Mouse (Mus musculus): Measurements from ENCODE around the gene Fkbp5.
A peak's percentile ranks its signal among the peaks of the same experiment; 100 is the strongest.

Gene Fkbp5

GRCm38 (mm10) chr17:28521071-28521726, 3.9 kb upstream of the Fkbp5 start:
- peaks cover 20% of the 10 kb centered on the region for H3K27me3 ChIP-seq (ENCODE audit: insufficient read depth, low read length)
- peaks cover 13% of the 10 kb centered on the region for H3K36me3 ChIP-seq (ENCODE audit: insufficient read depth, low read length)
- peaks cover 58% of the 10 kb centered on the region for H3K4me1 ChIP-seq (replicated peaks; ENCODE audit: low read depth, low read length)
- no peak overlapping the region for H3K4me3 ChIP-seq (replicated peaks; ENCODE audit: low read length)
- H3K9me3 ChIP-seq (ENCODE audit: low read length), result peaks cover 6% of the 10 kb centered on the region
- TF ChIP-seq POU5F1 (IDR thresholded peaks at IDR 0.05; ENCODE audit: borderline replicate concordance, low read length) (no peak), CTCF (conservative IDR thresholded peaks at IDR 0.05; ENCODE audit: low read length) (no peak), NANOG (IDR thresholded peaks at IDR 0.05; ENCODE audit: borderline replicate concordance, low read length) (no peak)

- Histone ChIP-seq H3K36me3 (ENCODE audit: insufficient read depth, low read length) (peaks cover 11% of the 10 kb centered on the region), H3K9me3 (ENCODE audit: low read length) (peaks cover 6% of the 10 kb centered on the region), H3K27me3 (ENCODE audit: insufficient read depth, low read length) (peaks cover 24% of the 10 kb centered on the region), H3K4me3 (replicated peaks; ENCODE audit: low read length) (no peak overlapping the region), H3K4me1 (replicated peaks; ENCODE audit: low read depth, low read length) (peaks cover 62% of the 10 kb centered on the region)
- TF ChIP-seq CTCF (conservative IDR thresholded peaks at IDR 0.05; ENCODE audit: low read length), result no peak
- no peak for TF ChIP-seq POU5F1 (IDR thresholded peaks at IDR 0.05; ENCODE audit: borderline replicate concordance, low read length)
- TF ChIP-seq NANOG (IDR thresholded peaks at IDR 0.05; ENCODE audit: borderline replicate concordance, low read length), result no peak
Measured at GRCm38 (mm10) chr17:28520561-28520960, 3.2 kb upstream of the Fkbp5 start.

GRCm38 (mm10) chr17:28519827-28520226, 2.5 kb upstream of the Fkbp5 start:
- Histone ChIP-seq H3K4me1 (replicated peaks; ENCODE audit: low read depth, low read length) (peaks cover 61% of the 10 kb centered on the region), H3K27me3 (ENCODE audit: insufficient read depth, low read length) (peaks cover 26% of the 10 kb centered on the region), H3K36me3 (ENCODE audit: insufficient read depth, low read length) (peaks cover 7% of the 10 kb centered on the region), H3K9me3 (ENCODE audit: low read length) (peaks cover 6% of the 10 kb centered on the region), H3K4me3 (replicated peaks; ENCODE audit: low read length) (no peak overlapping the region)
- TF ChIP-seq CTCF (conservative IDR thresholded peaks at IDR 0.05; ENCODE audit: low read length) (peak; percentile 42), NANOG (IDR thresholded peaks at IDR 0.05; ENCODE audit: borderline replicate concordance, low read length) (no peak)

GRCm38 (mm10) chr17:28518615-28519071, 1.3 kb upstream of the Fkbp5 start:
- H3K36me3 ChIP-seq (ENCODE audit: insufficient read depth, low read length), result no peaks in the 10 kb centered on the region
- H3K27me3 ChIP-seq (ENCODE audit: insufficient read depth, low read length), result peaks cover 31% of the 10 kb centered on the region
- TF ChIP-seq POU5F1 (IDR thresholded peaks at IDR 0.05; ENCODE audit: borderline replicate concordance, low read length) (no peak), NANOG (IDR thresholded peaks at IDR 0.05; ENCODE audit: borderline replicate concordance, low read length) (no peak), CTCF (conservative IDR thresholded peaks at IDR 0.05; ENCODE audit: low read length) (no peak)
- H3K4me3 ChIP-seq (replicated peaks; ENCODE audit: low read length), result peak overlapping the region; percentile 82
- peaks cover 61% of the 10 kb centered on the region for H3K4me1 ChIP-seq (replicated peaks; ENCODE audit: low read depth, low read length)
- peaks cover 6% of the 10 kb centered on the region for H3K9me3 ChIP-seq (ENCODE audit: low read length)

GRCm38 (mm10) chr17:28517956-28518614, 758 bp upstream of the Fkbp5 start:
- Histone ChIP-seq H3K27me3 (ENCODE audit: insufficient read depth, low read length) (peaks cover 31% of the 10 kb centered on the region), H3K9me3 (ENCODE audit: low read length) (peaks cover 6% of the 10 kb centered on the region), H3K4me3 (replicated peaks; ENCODE audit: low read length) (peak overlapping the region; percentile 82), H3K36me3 (ENCODE audit: insufficient read depth, low read length) (no peaks in the 10 kb centered on the region), H3K4me1 (replicated peaks; ENCODE audit: low read depth, low read length) (peaks cover 63% of the 10 kb centered on the region)
- TF ChIP-seq POU5F1 (IDR thresholded peaks at IDR 0.05; ENCODE audit: borderline replicate concordance, low read length) (no peak), CTCF (conservative IDR thresholded peaks at IDR 0.05; ENCODE audit: low read length) (no peak), NANOG (IDR thresholded peaks at IDR 0.05; ENCODE audit: borderline replicate concordance, low read length) (no peak)

- Histone ChIP-seq H3K9me3 (ENCODE audit: low read length) (peaks cover 6% of the 10 kb centered on the region), H3K4me3 (replicated peaks; ENCODE audit: low read length) (no peak overlapping the region), H3K36me3 (ENCODE audit: insufficient read depth, low read length) (0 out of 2 replicates have a peak, but pooled peaks cover 3% of the 10 kb centered on the region), H3K27me3 (ENCODE audit: insufficient read depth, low read length) (peaks cover 36% of the 10 kb centered on the region), H3K4me1 (replicated peaks; ENCODE audit: low read depth, low read length) (peaks cover 69% of the 10 kb centered on the region)
- TF ChIP-seq NANOG (IDR thresholded peaks at IDR 0.05; ENCODE audit: borderline replicate concordance, low read length) (no peak), CTCF (conservative IDR thresholded peaks at IDR 0.05; ENCODE audit: low read length) (no peak), POU5F1 (IDR thresholded peaks at IDR 0.05; ENCODE audit: borderline replicate concordance, low read length) (no peak)
Measured at GRCm38 (mm10) chr17:28516881-28517280, 446 bp downstream of the Fkbp5 start.

- H3K4me1 ChIP-seq (replicated peaks; ENCODE audit: low read depth, low read length), result peaks cover 74% of the 10 kb centered on the region
- H3K27me3 ChIP-seq (ENCODE audit: insufficient read depth, low read length), result peaks cover 30% of the 10 kb centered on the region
- TF ChIP-seq POU5F1 (IDR thresholded peaks at IDR 0.05; ENCODE audit: borderline replicate concordance, low read length), result no peak
- peaks cover 6% of the 10 kb centered on the region for H3K9me3 ChIP-seq (ENCODE audit: low read length)
- H3K36me3 ChIP-seq (ENCODE audit: insufficient read depth, low read length), result 0 out of 2 replicates have a peak, but pooled peaks cover 3% of the 10 kb centered on the region
- peak overlapping the region; percentile 29 for H3K4me3 ChIP-seq (replicated peaks; ENCODE audit: low read length)
Measured at GRCm38 (mm10) chr17:28515431-28516341, 1.6 kb downstream of the Fkbp5 start.

GRCm38 (mm10) chr17:28514555-28514954, 2.8 kb downstream of the Fkbp5 start:
- peaks cover 29% of the 10 kb centered on the region for H3K27me3 ChIP-seq (ENCODE audit: insufficient read depth, low read length)
- no peak overlapping the region for H3K4me3 ChIP-seq (replicated peaks; ENCODE audit: low read length)
- H3K36me3 ChIP-seq (ENCODE audit: insufficient read depth, low read length), result 0 out of 2 replicates have a peak, but pooled peaks cover 3% of the 10 kb centered on the region
- TF ChIP-seq NANOG (IDR thresholded peaks at IDR 0.05; ENCODE audit: borderline replicate concordance, low read length) (no peak), POU5F1 (IDR thresholded peaks at IDR 0.05; ENCODE audit: borderline replicate concordance, low read length) (no peak), CTCF (conservative IDR thresholded peaks at IDR 0.05; ENCODE audit: low read length) (no peak)
- H3K4me1 ChIP-seq (replicated peaks; ENCODE audit: low read depth, low read length), result peaks cover 83% of the 10 kb centered on the region
- H3K9me3 ChIP-seq (ENCODE audit: low read length), result peaks cover 6% of the 10 kb centered on the region

Data from E14TG2a.4 (cell line).